Mouse (Mus musculus) kidney, postnatal 14 days (tissue): ENCODE data around the gene Rbm6.
A peak's percentile ranks its signal among the peaks of the same experiment; 100 is the strongest.

Experiments used
- DNase-seq: peaks from one replicate; pipeline ENCODE4 v3.0.0; 2022; ENCODE audit warnings: mixed read lengths

The Rbm6 gene

DNA sequence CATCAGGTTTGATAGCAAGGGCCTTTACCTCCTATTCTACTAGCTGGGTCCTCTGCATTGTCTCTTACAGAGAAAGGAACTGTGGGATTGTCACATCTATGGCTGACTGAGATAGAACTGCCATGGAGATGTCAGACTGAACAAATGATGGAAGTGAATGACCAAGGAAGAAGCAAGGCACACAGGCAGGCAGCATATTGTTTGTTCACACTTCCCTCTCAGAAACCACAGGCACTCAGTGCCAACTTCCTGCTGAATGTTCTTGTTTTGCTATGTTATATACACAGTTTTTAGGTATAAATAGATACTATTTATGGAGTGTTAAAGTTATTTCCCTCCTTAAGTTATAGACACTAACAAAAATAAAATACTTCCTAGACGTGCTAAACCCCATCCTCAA is 125.7 kb downstream of the Rbm6 start:
- no peak for DNase-seq

DNA sequence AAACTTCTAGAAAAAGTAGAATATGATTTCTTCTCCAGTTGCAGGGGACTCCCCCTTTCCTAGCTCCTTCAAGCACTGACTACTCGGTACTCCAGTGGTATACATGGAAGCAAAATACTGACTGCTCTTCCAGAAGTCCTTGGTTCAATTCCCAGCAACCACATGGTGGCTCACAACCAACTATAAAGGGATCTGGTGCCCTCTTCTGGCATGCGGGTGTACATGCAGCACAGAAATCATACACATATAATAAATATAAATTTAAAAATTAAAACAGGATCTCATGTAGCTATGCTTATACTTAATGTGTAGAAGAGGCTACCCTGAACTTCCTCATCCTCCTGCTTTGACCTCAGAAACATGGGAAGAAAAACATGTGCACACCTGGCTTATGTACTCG is 126.4 kb downstream of the Rbm6 start:
- no peak for DNase-seq

DNA sequence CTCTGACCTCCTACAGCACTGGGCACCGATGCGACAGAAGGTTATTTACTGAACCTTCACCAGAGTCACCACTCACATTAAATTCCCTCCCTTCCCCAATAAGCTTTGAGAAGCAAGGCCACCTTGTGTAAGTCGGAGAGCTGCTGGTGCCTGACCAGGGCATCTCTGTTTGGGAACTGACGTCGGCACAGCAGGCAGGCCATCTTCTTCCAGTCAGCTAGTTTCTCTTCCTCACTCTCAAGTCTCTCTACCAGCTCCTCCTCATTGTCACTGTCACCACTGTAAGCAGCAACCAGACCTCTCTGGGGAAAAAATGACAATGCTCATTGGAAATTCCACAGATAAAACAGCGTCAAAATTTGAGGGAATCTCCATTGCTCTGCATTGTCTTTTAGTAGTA is 129.0 kb downstream of the Rbm6 start:
- DNase-seq: no peak

DNA sequence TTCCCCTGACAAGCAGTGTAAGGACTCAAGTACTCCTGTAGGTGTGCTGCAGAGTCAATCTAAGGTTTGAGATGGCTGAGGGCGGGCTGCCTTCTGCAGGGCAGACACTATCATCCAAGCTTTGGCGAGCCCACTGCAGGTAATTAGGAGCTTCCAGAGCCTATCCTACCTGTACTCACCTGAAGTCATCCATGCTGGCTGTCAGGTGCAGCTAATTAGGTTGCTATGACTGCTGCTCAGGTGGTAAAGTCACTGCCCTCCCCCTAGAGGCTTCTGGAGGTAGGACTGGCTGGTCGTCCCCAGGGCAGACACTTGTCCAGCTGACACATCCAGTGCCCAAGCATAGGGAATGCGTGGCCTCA is 134.2 kb downstream of the Rbm6 start:
- peak; percentile 59 for DNase-seq

DNA sequence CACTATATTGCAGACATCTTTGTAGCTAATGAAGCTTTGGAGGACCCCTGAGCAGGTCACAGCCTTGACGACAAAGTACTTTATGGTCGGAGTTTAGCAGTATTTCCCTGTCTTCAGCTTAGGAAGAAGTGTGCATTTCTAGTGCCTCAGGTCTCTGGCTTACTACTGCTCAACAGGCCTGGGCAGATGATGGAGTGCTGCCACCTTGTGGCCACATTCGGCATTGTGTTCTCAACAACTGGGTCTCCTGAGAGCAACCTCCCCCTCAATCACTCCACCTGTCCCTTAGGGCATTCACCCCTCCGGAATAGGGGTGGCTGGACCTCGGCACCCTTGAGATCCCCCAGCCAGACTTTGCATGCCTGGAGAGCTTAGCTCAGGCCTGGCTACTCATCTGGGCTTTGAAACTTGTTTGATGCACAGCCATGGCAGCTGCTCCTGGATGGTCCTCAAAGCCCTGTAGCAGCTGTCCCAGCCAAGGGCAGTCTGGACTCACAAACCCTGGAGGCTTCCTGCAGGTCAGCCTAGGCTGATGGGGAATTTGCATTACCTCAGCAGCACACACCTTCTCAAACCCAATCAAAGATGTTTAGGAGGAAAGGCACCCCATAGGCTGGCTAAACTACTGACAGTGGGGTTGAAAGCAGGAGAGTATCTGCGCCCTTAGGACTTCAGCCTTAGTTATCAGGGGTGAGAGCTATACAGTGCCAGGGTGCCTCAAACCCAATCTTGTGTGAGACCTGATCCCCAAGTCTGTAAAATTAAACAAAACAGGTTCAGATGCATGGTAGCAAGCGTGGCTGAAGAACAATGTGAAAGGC is 134.8 kb downstream of the Rbm6 start:
- peak; percentile 92 for DNase-seq

DNA sequence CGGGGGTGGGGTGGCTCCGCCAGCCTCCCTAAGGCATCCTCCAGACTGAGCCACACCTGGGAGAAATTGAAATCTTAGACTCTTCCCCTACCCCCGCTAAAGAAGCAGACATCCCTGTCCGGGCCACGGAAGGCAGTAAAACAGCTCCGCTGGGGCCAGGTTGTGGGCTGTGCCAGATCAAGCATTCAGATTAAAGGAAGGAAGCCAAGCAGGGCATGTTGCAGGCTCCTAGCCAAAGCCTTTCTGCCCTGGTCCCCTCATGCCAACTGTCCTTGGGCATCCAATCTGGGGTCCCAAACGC is 136.9 kb downstream of the Rbm6 start:
- DNase-seq: peak; percentile 47

DNA sequence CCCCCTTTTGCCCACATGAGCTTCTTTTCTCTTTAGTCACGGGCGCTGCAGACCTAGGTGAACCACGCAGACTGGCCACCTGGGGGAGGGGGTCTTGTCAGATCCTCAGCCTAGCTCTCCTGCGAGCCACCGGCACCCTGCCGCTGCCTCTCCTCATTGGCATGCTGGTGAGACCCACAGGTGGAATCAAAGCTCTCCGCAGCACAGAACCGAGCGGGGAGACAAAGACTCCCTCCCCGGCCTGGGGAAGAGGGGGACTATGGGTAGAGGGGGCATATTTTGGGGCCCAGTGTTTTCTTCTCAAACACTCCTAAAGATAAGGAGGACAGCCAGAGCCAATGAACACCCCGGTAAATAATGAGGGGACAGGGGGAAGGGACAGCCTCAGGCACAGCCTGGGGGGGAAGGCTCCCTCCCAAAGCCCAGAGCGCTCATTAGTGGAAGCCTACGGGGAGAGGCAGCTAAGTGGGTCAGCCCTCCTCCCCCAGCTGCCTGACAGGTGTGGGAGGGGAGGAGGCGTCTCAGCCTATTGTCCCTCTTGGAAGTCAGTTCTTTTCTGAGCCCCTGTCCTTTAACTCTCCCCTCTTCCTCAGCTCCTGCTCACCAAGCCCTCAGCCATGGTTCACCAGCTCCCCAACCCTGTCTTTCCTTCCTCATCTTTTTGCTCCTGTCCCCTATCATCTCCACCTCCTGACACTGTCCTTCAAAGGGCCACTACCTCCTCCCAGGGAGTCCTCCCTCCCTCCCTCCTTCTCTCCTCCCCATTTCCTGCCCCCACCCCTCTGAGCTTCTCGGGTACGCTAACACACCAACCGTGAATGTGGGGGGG is 137.5 kb downstream of the Rbm6 start:
- DNase-seq: no peak

DNA sequence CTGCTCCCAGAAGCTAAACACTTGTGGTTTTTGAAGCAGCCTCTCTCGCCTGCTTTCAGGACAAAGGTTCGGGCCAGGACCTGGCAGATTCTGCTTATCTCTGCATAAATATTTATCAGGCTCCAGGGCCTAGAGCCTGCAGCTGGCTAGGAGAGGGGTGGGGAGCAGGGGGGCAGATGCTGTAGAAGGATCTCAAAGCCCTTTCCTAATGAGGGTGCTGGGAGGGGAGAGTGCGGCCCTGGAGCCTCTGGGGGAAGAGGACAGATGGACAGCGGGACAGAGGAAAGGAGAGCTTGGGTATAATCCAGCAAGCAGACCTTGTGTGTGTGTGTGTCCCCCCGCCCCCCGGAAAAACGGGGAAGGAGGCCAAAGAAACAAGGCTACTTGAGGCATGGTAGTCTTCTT is 138.5 kb downstream of the Rbm6 start:
- no peak for DNase-seq

DNA sequence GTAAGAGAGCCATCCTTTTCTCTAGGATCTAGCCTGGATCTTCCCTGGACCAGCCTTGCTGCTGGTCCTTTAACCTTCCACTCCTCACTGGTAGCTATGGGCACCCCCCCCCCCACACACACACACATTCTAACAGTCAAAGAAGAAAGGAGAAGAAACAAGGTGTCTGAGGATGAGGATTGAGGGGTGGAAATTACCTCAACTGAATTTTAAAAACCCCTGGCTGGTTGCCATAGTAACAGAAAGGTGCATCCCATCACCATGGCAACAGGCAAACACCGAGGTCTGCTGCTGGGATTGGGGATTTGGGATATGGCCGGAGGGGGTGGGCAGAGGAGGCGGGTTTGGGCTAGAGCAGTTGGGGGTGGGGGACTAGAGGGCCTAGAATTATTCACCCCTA is 143.3 kb downstream of the Rbm6 start:
- DNase-seq: no peak

DNA sequence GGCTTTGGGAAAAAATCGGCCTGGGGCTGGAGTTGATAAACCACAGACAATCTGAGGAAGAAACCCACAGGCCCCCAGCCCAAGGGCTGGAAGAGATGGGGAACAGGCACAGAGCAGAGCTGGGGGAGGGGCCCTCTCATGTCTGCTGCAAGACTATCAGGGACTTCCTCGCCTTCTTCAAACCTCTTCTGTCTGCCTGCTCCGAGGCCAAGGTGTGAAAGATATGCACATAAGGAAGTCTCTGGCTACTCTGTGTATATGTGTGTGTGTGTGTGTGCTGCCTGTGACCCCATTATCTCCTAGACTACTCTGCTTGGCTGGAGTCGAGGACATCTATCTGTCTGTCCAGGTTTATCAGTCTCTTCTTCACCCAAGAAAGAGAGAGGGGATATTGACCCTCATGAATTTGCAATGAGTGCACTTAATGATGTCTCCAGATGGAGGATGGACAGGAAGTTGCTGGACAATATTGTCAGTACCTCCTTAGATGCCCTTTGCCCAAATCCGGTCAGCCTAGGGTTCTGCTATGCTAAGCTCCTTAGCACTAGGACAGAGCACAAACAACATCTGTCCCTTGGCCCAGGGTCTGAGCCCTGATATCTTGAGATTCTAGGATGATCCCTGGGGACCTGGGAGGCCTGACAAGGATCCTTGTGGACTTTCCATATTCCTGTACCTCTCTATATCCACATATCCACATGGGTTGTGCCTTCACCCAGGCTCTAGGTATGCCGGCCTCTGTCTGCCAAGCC is 143.9 kb downstream of the Rbm6 start:
- no peak for DNase-seq

DNA sequence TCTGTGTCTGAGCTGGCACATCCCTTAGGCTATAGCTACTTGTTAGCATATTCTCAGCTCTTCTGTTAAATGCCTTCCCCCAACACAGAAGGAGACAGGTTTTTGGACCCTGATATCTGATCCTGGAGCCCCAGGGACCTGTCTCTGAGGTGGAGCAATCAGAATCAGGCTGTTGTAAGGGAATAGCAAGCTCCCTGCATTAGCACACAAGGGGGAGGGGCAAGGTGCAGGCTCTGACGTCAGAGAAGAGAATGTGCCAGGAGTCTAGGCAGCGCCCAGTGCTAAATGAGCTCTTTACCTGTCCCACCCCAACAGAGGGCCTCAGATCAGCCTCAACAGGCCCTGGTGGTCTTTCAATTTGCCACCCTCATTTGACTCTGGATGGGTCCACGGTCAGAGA is 146.0 kb downstream of the Rbm6 start:
- DNase-seq: no peak

DNA sequence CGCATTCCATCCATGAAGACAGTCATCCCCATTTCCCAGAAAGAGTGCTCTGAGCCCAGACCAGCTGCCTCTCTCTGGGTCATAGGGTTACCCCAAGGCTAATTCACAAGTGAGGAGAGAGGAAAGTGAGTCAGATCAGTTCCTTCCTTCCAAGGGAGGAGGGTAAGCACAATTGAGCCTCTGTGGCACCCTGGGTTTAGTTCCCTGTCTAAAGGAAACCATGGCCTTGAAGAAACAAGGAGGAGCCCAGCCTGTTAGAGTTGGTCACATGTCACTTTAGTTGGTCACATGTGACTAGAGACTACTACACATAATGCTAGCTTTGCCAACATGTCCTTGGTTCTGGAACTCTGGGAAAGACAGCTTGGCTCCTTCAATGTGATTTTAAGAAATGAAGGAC is 148.2 kb downstream of the Rbm6 start:
- no peak for DNase-seq

DNA sequence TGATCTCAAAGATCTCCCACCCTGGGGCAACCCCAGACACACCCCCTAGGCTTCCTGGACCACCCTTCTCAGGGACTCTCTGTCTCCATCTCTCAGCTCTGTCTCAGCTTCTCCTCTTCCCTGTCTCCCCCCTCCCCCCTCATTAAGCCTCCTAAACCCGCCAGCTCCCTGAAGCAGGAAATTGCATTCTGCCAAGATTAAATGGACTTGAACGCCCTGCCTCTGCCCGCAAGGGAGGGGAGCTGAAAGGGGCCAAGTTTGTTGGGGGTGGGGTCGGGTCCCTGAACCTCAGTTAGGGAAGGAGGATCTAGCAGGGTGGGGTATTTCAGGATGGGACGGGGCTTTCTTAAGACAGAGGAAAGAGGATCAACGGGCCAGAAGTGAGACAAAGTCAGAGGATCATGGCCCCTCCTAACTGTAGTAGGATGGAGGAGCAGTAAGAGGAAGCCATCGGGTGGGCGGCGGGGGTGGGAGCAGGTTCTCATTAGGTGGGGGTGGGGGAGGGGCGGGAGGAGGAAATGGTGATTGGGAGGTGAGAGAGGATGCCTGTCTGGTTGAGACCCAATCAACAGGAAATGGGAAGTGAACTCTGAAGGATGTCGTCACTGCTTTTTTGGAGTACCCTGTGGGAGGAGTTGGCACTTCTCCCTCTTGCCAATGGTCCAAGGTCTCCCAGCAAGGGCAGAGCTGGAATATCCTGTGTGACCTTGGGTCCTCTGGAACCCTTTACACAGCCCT is 149.1 kb downstream of the Rbm6 start:
- peak; percentile 80 for DNase-seq
